Mouse (Mus musculus) cerebellum, adult 2 months (tissue): ENCODE data around the gene Setd7.

Source experiments
- CTCF ChIP-seq: fragments of 200-500 bp; IDR thresholded peaks from 2 replicates; pipeline ENCODE4 v1.5.1; 2011; ENCODE audit warnings: low read depth, mild to moderate bottlenecking, control low read depth, low read length, moderate library complexity, borderline replicate concordance; ENCODE audit not compliant: insufficient read depth
- POLR2A ChIP-seq: fragments of 200-500 bp; IDR thresholded peaks from 2 replicates; pipeline ENCODE4 v1.6.1; 2011; ENCODE audit warnings: low read length, control low read depth, borderline replicate concordance; ENCODE audit not compliant: insufficient read depth

- TF ChIP-seq POLR2A (no peak), CTCF (no peak)
Measured at GRCm38 (mm10) chr3:51596538-51596937, 35.9 kb upstream of the Setd7 start.
